Mouse (Mus musculus): ENCODE data around the gene 9330159F19Rik. TPM values are rescaled to one million over a fixed set of nuclear protein-coding genes. Genes with fewer than 3 reads are reported as not detected.

The 9330159F19Rik gene
- total RNA-seq, 2 experiments from 2014 or later, result 0.08 to 0.11 TPM

Other genes with a start within 250 kb of the 9330159F19Rik start
- gene 2310057J18Rik, start 225.3 kb upstream of the 9330159F19Rik start, total RNA-seq (2021), result not detected
- gene Soga3, start 67.8 kb upstream of the 9330159F19Rik start, total RNA-seq (2021), result not detected
- not detected for gene Gm49353, start 12.7 kb upstream of the 9330159F19Rik start, total RNA-seq (2021)
- 10 to 100 TPM; 33.3 to 37.4 TPM for gene Echdc1, start 101.6 kb downstream of the 9330159F19Rik start, total RNA-seq (2021)
- 10 to 100 TPM; 53.2 to 60.3 TPM for gene Rnf146, start 150.8 kb downstream of the 9330159F19Rik start, total RNA-seq (2021)